Mouse (Mus musculus) forebrain, embryonic 14.5 days (tissue): Measurements from ENCODE around the gene Hes7. TPM values are rescaled to one million over a fixed set of nuclear protein-coding genes. Genes with fewer than 3 reads are reported as not detected.
A peak's percentile ranks its signal among the peaks of the same experiment; 100 is the strongest.

Experiments
- ATAC-seq: fragments of 200-750 bp; cut with Nextera tagmentation; 2 replicates; pipeline ENCODE4 v1.8.0; 2017; ENCODE audit warnings: mild to moderate bottlenecking, moderate library complexity
- DNase-seq: peaks from one replicate; pipeline ENCODE4 v3.0.0-alpha.2; 2015; ENCODE audit warnings: low spot score
- H3K27ac ChIP-seq: fragments of 300-500 bp; sonication (generic); 2 replicates; pipeline ENCODE4 v1.5.1; 2014; ENCODE audit warnings: low read depth, mild to moderate bottlenecking, control low read depth, low read length, moderate library complexity
- H3K27me3 ChIP-seq: fragments of 300-500 bp; sonication (generic); replicated peaks from 2 replicates; pipeline ENCODE4 v1.6.1; 2014; ENCODE audit warnings: low read length, control low read depth, mixed read lengths; ENCODE audit not compliant: control insufficient read depth, insufficient read depth
- H3K36me3 ChIP-seq: fragments of 300-500 bp; sonication (generic); 2 replicates; pipeline ENCODE4 v1.6.1; 2014; ENCODE audit warnings: low read length, control low read depth; ENCODE audit not compliant: control insufficient read depth, insufficient read depth
- H3K4me1 ChIP-seq: fragments of 300-500 bp; sonication (generic); 2 replicates; pipeline ENCODE4 v1.6.1; 2014; ENCODE audit warnings: antibody characterized with exemption, low read length, control low read depth; ENCODE audit not compliant: control insufficient read depth, insufficient read depth
- H3K4me2 ChIP-seq: fragments of 300-500 bp; sonication (generic); 2 replicates; pipeline ENCODE4 v1.6.1; 2014; ENCODE audit warnings: mild to moderate bottlenecking, control low read depth, low read length
- H3K4me3 ChIP-seq: fragments of 300-500 bp; sonication (generic); 2 replicates; pipeline ENCODE4 v1.5.1; 2014; ENCODE audit warnings: low read depth, low read length, control low read depth
- H3K9ac ChIP-seq: fragments of 300-500 bp; sonication (generic); 2 replicates; pipeline ENCODE4 v1.6.1; 2014; ENCODE audit warnings: mild to moderate bottlenecking, low read length, control low read depth, moderate library complexity
- H3K9me3 ChIP-seq: fragments of 300-500 bp; sonication (generic); replicated peaks from 2 replicates; pipeline ENCODE4 v1.6.1; 2016; ENCODE audit warnings: low read length, control low read depth, mixed read lengths; ENCODE audit not compliant: control insufficient read depth
- WGBS: fragments of 180-500 bp; shearing (Covaris S2); extraction: QIAGEN DNeasy Blood & Tissue Kit; methylation state at CpG from one replicate; pipeline ENCODE4 v1.1.7; 2014; 5-methylcytosine and 5-hydroxymethylcytosine counted together
- polyA plus RNA-seq: library from polyadenylated mRNA; unstranded; fragments of >200 nt; fragmentation: Nextera tagmentation; extraction: Ambion mirVana; gene quantifications from 2 replicates; pipeline ENCODE4 v1.2.1, GENCODE M21; 2014

The Hes7 gene
- polyA plus RNA-seq, 1 experiment from 2014 or later = 0.24 TPM

- Histone ChIP-seq H3K9ac (no peak overlapping the region), H3K4me2 (no peak overlapping the region), H3K27ac (no peak overlapping the region), H3K27me3 (no peaks in the 10 kb centered on the region), H3K4me1 (no peaks in the 10 kb centered on the region), H3K4me3 (no peak overlapping the region), H3K36me3 (peaks cover 54% of the 10 kb centered on the region), H3K9me3 (no peaks in the 10 kb centered on the region)
- DNase-seq (no peak), ATAC-seq (no peak)
- WGBS = 85% methylated on average over 13 of the region's 13 CpGs
Measured at GRCm38 (mm10) chr11:69109032-69109900, 10.9 kb upstream of the Hes7 start.

- peak overlapping the region; percentile 39 for H3K4me3 ChIP-seq
- no peaks in the 10 kb centered on the region for H3K4me1 ChIP-seq
- no peaks in the 10 kb centered on the region for H3K27me3 ChIP-seq
- no peak overlapping the region for H3K27ac ChIP-seq
- H3K9me3 ChIP-seq = no peaks in the 10 kb centered on the region
- H3K36me3 ChIP-seq = peaks cover 42% of the 10 kb centered on the region
- peak; percentile 76 for ATAC-seq
- peak overlapping the region; percentile 51 for H3K9ac ChIP-seq
- under 1% methylated on average over 30 of the region's 30 CpGs for WGBS
- peak; percentile 91 for DNase-seq
- H3K4me2 ChIP-seq = peak overlapping the region; percentile 49
Measured at GRCm38 (mm10) chr11:69110319-69111046, 9.7 kb upstream of the Hes7 start.

GRCm38 (mm10) chr11:69111051-69111810 is 9.0 kb upstream of the Hes7 start:
- DNase-seq = no peak
- Histone ChIP-seq H3K9me3 (no peaks in the 10 kb centered on the region), H3K4me3 (peak overlapping the region; percentile 39), H3K36me3 (peaks cover 34% of the 10 kb centered on the region), H3K4me2 (peak overlapping the region; percentile 49), H3K27me3 (no peaks in the 10 kb centered on the region), H3K9ac (peak overlapping the region; percentile 51), H3K27ac (no peak overlapping the region), H3K4me1 (no peaks in the 10 kb centered on the region)
- peak; percentile 24; the same call in 1 of the 2 replicates for ATAC-seq
- 5% methylated on average over 21 of the region's 21 CpGs for WGBS

- Histone ChIP-seq H3K27ac (no peak overlapping the region), H3K4me3 (no peak overlapping the region), H3K4me2 (peak overlapping the region; percentile 12), H3K27me3 (no peaks in the 10 kb centered on the region), H3K9me3 (no peaks in the 10 kb centered on the region), H3K36me3 (peaks cover 28% of the 10 kb centered on the region), H3K4me1 (no peaks in the 10 kb centered on the region; the same call in 1 of the 2 replicates), H3K9ac (no peak overlapping the region)
- 60% methylated on average over 4 of the region's 4 CpGs for WGBS
- ATAC-seq (no peak), DNase-seq (no peak)
Measured at GRCm38 (mm10) chr11:69111865-69112264, 8.3 kb upstream of the Hes7 start.

GRCm38 (mm10) chr11:69114018-69114417 is 6.2 kb upstream of the Hes7 start:
- DNase-seq (no peak), ATAC-seq (no peak)
- H3K4me3 ChIP-seq = no peak overlapping the region
- peaks cover 2% of the 10 kb centered on the region; the same call in 1 of the 2 replicates for H3K4me1 ChIP-seq
- no peaks in the 10 kb centered on the region for H3K27me3 ChIP-seq
- no peaks in the 10 kb centered on the region for H3K9me3 ChIP-seq
- no peak overlapping the region for H3K9ac ChIP-seq
- peaks cover 7% of the 10 kb centered on the region for H3K36me3 ChIP-seq
- H3K27ac ChIP-seq = no peak overlapping the region
- WGBS = 71% methylated on average over 3 of the region's 3 CpGs
- H3K4me2 ChIP-seq = no peak overlapping the region

- ATAC-seq (no peak), DNase-seq (no peak)
- H3K27me3 ChIP-seq = no peaks in the 10 kb centered on the region
- no peak overlapping the region for H3K4me3 ChIP-seq
- no peak overlapping the region for H3K9ac ChIP-seq
- H3K36me3 ChIP-seq = peaks cover under 1% of the 10 kb centered on the region; the same call in 1 of the 2 replicates
- 82% methylated on average over 3 of the region's 3 CpGs for WGBS
- peaks cover 2% of the 10 kb centered on the region; the same call in 1 of the 2 replicates for H3K4me1 ChIP-seq
- H3K4me2 ChIP-seq = no peak overlapping the region
- no peaks in the 10 kb centered on the region for H3K9me3 ChIP-seq
- no peak overlapping the region for H3K27ac ChIP-seq
Measured at GRCm38 (mm10) chr11:69114621-69115020, 5.6 kb upstream of the Hes7 start.

- Histone ChIP-seq H3K4me2 (peak overlapping the region; percentile 86), H3K27ac (no peak overlapping the region), H3K36me3 (no peaks in the 10 kb centered on the region), H3K27me3 (peaks cover 6% of the 10 kb centered on the region; the same call in 1 of the 2 replicates), H3K9ac (no peak overlapping the region), H3K4me3 (no peak overlapping the region), H3K4me1 (peaks cover 12% of the 10 kb centered on the region; the same call in 1 of the 2 replicates), H3K9me3 (no peaks in the 10 kb centered on the region)
- ATAC-seq (no peak), DNase-seq (no peak)
- WGBS = 64% methylated on average over 5 of the region's 5 CpGs
Measured at GRCm38 (mm10) chr11:69116843-69117242, 3.4 kb upstream of the Hes7 start.
